Mouse (Mus musculus) brain, embryonic 14.5 days (tissue): Measurements from ENCODE around the gene Fcf1.

Experiments
- CTCF ChIP-seq: fragments of 200-500 bp; IDR thresholded peaks from 2 replicates; pipeline ENCODE4 v1.5.1; 2012; ENCODE audit warnings: inconsistent platforms, mild to moderate bottlenecking, moderate library complexity, borderline replicate concordance; ENCODE audit not compliant: insufficient read depth, insufficient read length; ENCODE audit errors: extremely low read depth
- POLR2A ChIP-seq: fragments of 200-500 bp; IDR thresholded peaks from 2 replicates; pipeline ENCODE4 v1.6.1; 2012; ENCODE audit warnings: mild to moderate bottlenecking, inconsistent platforms, borderline replicate concordance; ENCODE audit not compliant: poor library complexity, insufficient read depth, insufficient read length, severe bottlenecking; ENCODE audit errors: extremely low read depth

DNA sequence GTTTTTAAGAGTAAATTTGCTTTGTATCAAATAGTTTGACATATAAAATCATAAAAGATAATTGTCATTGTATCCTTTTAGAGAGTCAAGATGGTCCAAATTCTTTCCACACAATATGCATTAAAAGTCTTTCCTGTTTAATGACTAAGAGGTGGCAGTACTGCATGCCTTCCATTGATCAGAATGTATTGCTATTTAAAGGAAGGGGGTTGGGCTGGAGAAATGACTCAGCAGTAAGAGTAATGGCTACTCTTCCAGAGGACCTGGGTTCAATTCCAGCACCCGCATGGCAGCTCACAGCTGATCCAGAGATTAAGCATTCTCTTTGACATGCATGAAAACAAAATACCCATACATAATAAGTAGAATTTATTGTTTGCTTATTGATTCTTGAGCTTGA lies 51.4 kb downstream of the Fcf1 start:
- no peak for TF ChIP-seq CTCF
- no peak for TF ChIP-seq POLR2A
